Mouse (Mus musculus) midbrain, postnatal 0 days (tissue): Measurements from ENCODE around the gene Acot2. TPM values are rescaled to one million over a fixed set of nuclear protein-coding genes. Genes with fewer than 3 reads are reported as not detected.
A peak's percentile ranks its signal among the peaks of the same experiment; 100 is the strongest.
"Not testable (repeated sequence)": the region's sequence is repeated elsewhere in the genome, so short reads cannot be mapped to it uniquely, and the experiment has no call there.

Source experiments
- ATAC-seq: fragments of 200-750 bp; cut with Nextera tagmentation; 2 replicates; pipeline ENCODE4 v1.8.0; 2017; ENCODE audit warnings: moderate number of reproducible peaks, mild to moderate bottlenecking, moderate TSS enrichment, moderate library complexity; ENCODE audit not compliant: low FRiP score
- DNase-seq: peaks from one replicate; pipeline ENCODE4 v3.0.0-alpha.2; 2015; ENCODE audit warnings: low spot score
- H3K27ac ChIP-seq: fragments of 300-500 bp; sonication (generic); 2 replicates; pipeline ENCODE4 v1.5.1; 2014; ENCODE audit warnings: low read depth, mild to moderate bottlenecking, low read length, mixed read lengths
- H3K27me3 ChIP-seq: fragments of 300-500 bp; sonication (generic); 2 replicates; pipeline ENCODE4 v1.6.1; 2014; ENCODE audit warnings: low read length, control low read depth, mixed read lengths; ENCODE audit not compliant: insufficient read depth
- H3K36me3 ChIP-seq: fragments of 300-500 bp; sonication (generic); 2 replicates; pipeline ENCODE4 v1.6.1; 2014; ENCODE audit warnings: low read length, control low read depth, mixed read lengths; ENCODE audit not compliant: insufficient read depth
- H3K4me1 ChIP-seq: fragments of 300-500 bp; sonication (generic); 2 replicates; pipeline ENCODE4 v1.6.1; 2014; ENCODE audit warnings: mild to moderate bottlenecking, control low read depth, antibody characterized with exemption, low read length, mixed read lengths; ENCODE audit not compliant: insufficient read depth
- H3K4me2 ChIP-seq: fragments of 300-500 bp; sonication (generic); 2 replicates; pipeline ENCODE4 v1.6.1; 2014; ENCODE audit warnings: low read depth, mild to moderate bottlenecking, low read length, mixed read lengths; ENCODE audit not compliant: poor library complexity, severe bottlenecking
- H3K4me3 ChIP-seq: fragments of 300-500 bp; sonication (generic); 2 replicates; pipeline ENCODE4 v1.5.1; 2014; ENCODE audit warnings: low read depth, mild to moderate bottlenecking, low read length, moderate library complexity
- H3K9ac ChIP-seq: fragments of 300-500 bp; sonication (generic); replicated peaks from 2 replicates; pipeline ENCODE4 v1.6.1; 2014; ENCODE audit warnings: mild to moderate bottlenecking, low read length, moderate library complexity, mixed read lengths; ENCODE audit not compliant: poor library complexity, severe bottlenecking
- H3K9me3 ChIP-seq: fragments of 300-500 bp; sonication (generic); 2 replicates; pipeline ENCODE4 v1.6.1; 2016; ENCODE audit warnings: low read length, control low read depth
- CTCF ChIP-seq: IDR thresholded peaks from 2 replicates; pipeline ENCODE4 v1.5.1; 2016; ENCODE audit warnings: antibody characterized with exemption, mild to moderate bottlenecking
- WGBS: fragments of 180-500 bp; shearing (Covaris S2); extraction: QIAGEN DNeasy Blood & Tissue Kit; methylation state at CpG from one replicate; pipeline ENCODE4 v1.1.7; 2014; 5-methylcytosine and 5-hydroxymethylcytosine counted together
- polyA plus RNA-seq: library from polyadenylated mRNA; unstranded; fragments of >200 nt; fragmentation: Nextera tagmentation; extraction: Ambion mirVana; gene quantifications from 2 replicates; pipeline ENCODE4 v1.2.1, GENCODE M21; 2015
- total RNA-seq: library from RNA; depleted of rRNA; stranded (reverse); fragments of >200 nt; gene quantifications from 2 replicates; pipeline ENCODE4 v1.2.3, GENCODE M21; 2014

Gene Acot2
- total and polyA plus RNA-seq, 2 experiments from 2014 or later, result 20.7 to 26.0 TPM

DNA sequence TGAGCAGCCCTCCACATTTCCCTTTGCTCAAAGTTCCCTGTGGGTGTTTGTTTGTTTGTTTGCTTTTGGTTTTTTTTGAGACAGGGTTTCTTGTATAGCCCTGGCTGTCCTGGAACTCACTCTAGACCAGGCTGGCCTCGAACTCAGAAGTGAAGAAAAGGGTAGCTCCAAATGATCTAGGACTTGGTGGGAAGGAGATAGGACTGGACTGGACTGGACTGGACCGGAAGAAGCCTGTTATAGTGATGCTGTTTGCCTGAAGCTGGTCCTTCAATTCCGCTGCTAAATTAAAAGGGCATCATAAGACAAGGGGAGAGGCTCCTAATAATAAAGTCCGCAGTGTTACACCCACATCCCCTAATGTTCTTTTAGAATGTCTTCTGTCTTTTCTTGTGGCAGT is 822 bp downstream of the Acot2 start:
- Histone ChIP-seq H3K4me2 (peak overlapping the region; percentile 61), H3K27me3 (no peaks in the 10 kb centered on the region), H3K36me3 (no peaks in the 10 kb centered on the region), H3K27ac (peak overlapping the region; percentile 90), H3K4me1 (no peaks in the 10 kb centered on the region), H3K9me3 (no peaks in the 10 kb centered on the region), H3K9ac (peak overlapping the region; percentile 68), H3K4me3 (peak overlapping the region; percentile 53)
- ATAC-seq, result peak; percentile 35; the same call in 1 of the 2 replicates
- no peak for DNase-seq
- 69% methylated on average over 4 of the region's 4 CpGs for WGBS
- TF ChIP-seq CTCF, result no peak

- 97% methylated on average over 4 of the region's 4 CpGs for WGBS
- H3K27ac ChIP-seq, result no peak overlapping the region
- H3K9ac ChIP-seq, result no peak overlapping the region
- TF ChIP-seq CTCF, result peak; percentile 38
- H3K4me1 ChIP-seq, result no peaks in the 10 kb centered on the region
- H3K4me3 ChIP-seq, result no peak overlapping the region
- ATAC-seq (no peak), DNase-seq (no peak)
- no peaks in the 10 kb centered on the region for H3K27me3 ChIP-seq
- H3K4me2 ChIP-seq, result no peak overlapping the region
- no peaks in the 10 kb centered on the region for H3K9me3 ChIP-seq
- H3K36me3 ChIP-seq, result no peaks in the 10 kb centered on the region
Measured at GRCm38 (mm10) chr12:83989378-83989777, 1.7 kb downstream of the Acot2 start.

DNA sequence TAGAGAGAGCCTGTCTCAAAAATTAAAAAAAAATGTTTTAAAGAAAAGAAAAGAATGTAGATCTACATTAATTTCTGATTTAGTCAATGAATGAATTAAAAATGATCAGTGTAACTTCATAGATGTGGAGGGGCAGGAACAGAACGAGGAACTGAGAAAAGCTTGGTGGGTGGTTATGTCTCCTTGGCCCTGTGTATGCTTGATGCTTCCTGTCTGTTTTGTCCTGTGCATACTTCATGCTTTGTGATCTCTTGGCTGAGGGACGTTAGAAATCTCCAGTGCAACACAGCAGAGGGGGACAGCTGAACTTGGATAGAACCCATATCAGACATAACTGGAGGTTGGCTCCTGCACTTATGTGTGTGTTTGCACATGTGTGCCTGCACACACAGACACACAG is 9.6 kb downstream of the Acot2 start:
- WGBS, result 77% methylated on average over 2 of the region's 2 CpGs
- Histone ChIP-seq H3K36me3 (no peaks in the 10 kb centered on the region), H3K4me2 (no peak overlapping the region), H3K27ac (no peak overlapping the region), H3K9ac (no peak overlapping the region), H3K4me3 (no peak overlapping the region), H3K9me3 (no peaks in the 10 kb centered on the region), H3K4me1 (no peaks in the 10 kb centered on the region), H3K27me3 (no peaks in the 10 kb centered on the region)
- no peak for TF ChIP-seq CTCF
- ATAC-seq (no peak), DNase-seq (no peak)

- Histone ChIP-seq H3K36me3 (no peaks in the 10 kb centered on the region), H3K4me1 (no peaks in the 10 kb centered on the region), H3K9ac (no peak overlapping the region), H3K27ac (no peak overlapping the region), H3K4me2 (no peak overlapping the region), H3K9me3 (no peaks in the 10 kb centered on the region), H3K27me3 (no peaks in the 10 kb centered on the region), H3K4me3 (no peak overlapping the region)
- ATAC-seq (no peak), DNase-seq (no peak)
- TF ChIP-seq CTCF, result no peak
- WGBS, result 52% methylated on average over 11 of the region's 11 CpGs
Measured at GRCm38 (mm10) chr12:83998341-83999107, 10.9 kb downstream of the Acot2 start.

DNA sequence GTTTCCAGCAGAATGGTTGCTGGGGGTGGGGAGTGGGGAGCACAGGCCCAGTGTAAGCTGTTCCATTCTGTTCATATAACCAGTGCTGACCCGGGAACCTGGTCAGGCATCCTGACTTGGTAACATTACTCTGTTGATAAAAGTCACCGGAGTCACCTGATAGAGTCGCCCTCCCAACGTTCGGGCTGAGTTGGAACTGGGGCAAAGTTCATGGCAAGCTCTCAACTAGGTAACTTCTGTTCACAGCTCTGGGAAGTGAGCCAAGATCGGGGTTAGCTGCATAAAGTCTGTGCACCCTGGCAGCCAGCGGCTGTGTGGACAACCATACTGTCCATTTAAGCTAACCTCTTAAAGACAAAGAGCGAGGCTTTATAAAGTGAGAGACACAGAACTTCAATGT is 11.6 kb downstream of the Acot2 start:
- WGBS, result 66% methylated on average over 8 of the region's 8 CpGs
- H3K9me3 ChIP-seq, ATAC-seq, H3K36me3 ChIP-seq, H3K4me3 ChIP-seq, H3K27ac ChIP-seq, H3K27me3 ChIP-seq, H3K4me2 ChIP-seq, H3K9ac ChIP-seq, H3K4me1 ChIP-seq: not testable (repeated sequence)
- peak; percentile 61 for DNase-seq

GRCm38 (mm10) chr12:84000418-84000817 is 12.8 kb downstream of the Acot2 start:
- no peaks in the 10 kb centered on the region for H3K9me3 ChIP-seq
- H3K9ac ChIP-seq, result no peak overlapping the region
- no peak overlapping the region for H3K4me2 ChIP-seq
- no peak for TF ChIP-seq CTCF
- no peaks in the 10 kb centered on the region for H3K27me3 ChIP-seq
- no peak overlapping the region for H3K4me3 ChIP-seq
- H3K36me3 ChIP-seq, result no peaks in the 10 kb centered on the region
- no peak for DNase-seq
- H3K4me1 ChIP-seq, result no peaks in the 10 kb centered on the region
- H3K27ac ChIP-seq, result no peak overlapping the region
- 87% methylated on average over 3 of the region's 3 CpGs for WGBS
- ATAC-seq, result no peak
